Mouse (Mus musculus): ENCODE measurements around the gene Stip1. TPM values are rescaled to one million over a fixed set of nuclear protein-coding genes. Genes with fewer than 3 reads are reported as not detected.
"Not testable (repeated sequence)": the region's sequence is repeated elsewhere in the genome, so short reads cannot be mapped to it uniquely, and the experiment has no call there.

The Stip1 gene
- polyA plus RNA-seq, 1 experiment from 2014 or later: 175 TPM

DNA sequence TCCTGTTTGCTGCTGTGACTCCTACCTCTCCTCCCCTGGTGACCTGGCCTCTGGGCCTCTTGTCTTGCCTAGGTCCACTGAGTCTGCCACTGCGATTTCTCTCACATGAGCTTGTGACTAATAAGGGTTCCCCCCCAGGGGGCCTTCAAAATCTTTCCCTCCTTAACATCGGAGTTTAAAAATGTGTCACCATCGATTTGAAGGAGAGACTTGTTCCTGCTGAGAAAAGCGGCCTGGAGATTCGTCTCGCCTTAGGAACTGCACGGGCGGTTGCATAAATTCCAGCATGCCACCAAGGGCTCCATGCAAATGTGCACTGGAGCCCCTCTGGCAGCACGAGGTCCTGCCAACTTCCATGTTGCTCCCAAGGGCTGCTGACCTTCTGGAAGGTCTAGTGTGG is 37.9 kb upstream of the Stip1 start:
- Histone ChIP-seq H3K4me1 (ENCODE audit: control insufficient read depth in 2 of 2, insufficient read depth in 2 of 2, low read length in 2 of 2) (no peaks in the 10 kb centered on the region), H3K27me3 (ENCODE audit: control insufficient read depth, insufficient read depth, low read length) (no peaks in the 10 kb centered on the region), H3K4me3 (ENCODE audit: control insufficient read depth in 1 of 2, insufficient read depth in 1 of 2, low read depth in 1 of 2, low read length in 2 of 2) (no peak overlapping the region), H3K27ac (replicated peaks in 1 of 2; ENCODE audit: control insufficient read depth in 1 of 2, insufficient read depth in 1 of 2, low read depth in 2 of 2, low read length in 2 of 2) (no peak overlapping the region), H3K9me3 (ENCODE audit: control insufficient read depth, low read length) (no peaks in the 10 kb centered on the region), H3K9ac (ENCODE audit: low read length) (no peak overlapping the region), H3K4me2 (ENCODE audit: low read length) (no peak overlapping the region), H3K36me3 (ENCODE audit: control insufficient read depth, insufficient read depth, low read length) (no peaks in the 10 kb centered on the region)
- no peak for ATAC-seq (ENCODE audit: insufficient number of reproducible peaks, insufficient read depth, low FRiP score, low read depth)
- WGBS: 64% methylated on average over 9 of the region's 9 CpGs

DNA sequence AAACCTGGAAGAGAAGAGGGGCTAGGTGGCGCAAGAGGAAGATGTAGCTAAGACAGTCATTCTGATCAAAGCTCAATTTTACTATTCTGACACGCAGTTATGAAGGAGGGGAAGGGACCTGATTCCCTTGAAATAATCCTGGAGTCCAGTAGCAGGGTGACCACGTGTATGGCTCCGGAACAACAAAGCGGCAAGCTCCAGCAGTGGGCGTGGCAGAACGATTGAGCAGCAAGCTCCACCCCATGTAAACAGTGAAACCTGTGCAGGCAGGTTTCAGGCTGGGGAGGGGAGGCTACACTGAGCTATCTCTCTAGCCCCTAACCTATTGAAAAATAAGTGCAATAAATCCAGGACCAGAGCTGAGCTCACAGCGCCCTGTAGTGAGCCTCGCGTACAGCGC is 35.6 kb upstream of the Stip1 start:
- not testable (repeated sequence) for H3K4me1 ChIP-seq (ENCODE audit: control insufficient read depth in 2 of 2, insufficient read depth in 2 of 2, low read length in 2 of 2); H3K27ac ChIP-seq (replicated peaks in 1 of 2; ENCODE audit: control insufficient read depth in 1 of 2, insufficient read depth in 1 of 2, low read depth in 2 of 2, low read length in 2 of 2); H3K9me3 ChIP-seq (ENCODE audit: control insufficient read depth, low read length); H3K9ac ChIP-seq (ENCODE audit: low read length); H3K36me3 ChIP-seq (ENCODE audit: control insufficient read depth, insufficient read depth, low read length); H3K4me3 ChIP-seq (ENCODE audit: control insufficient read depth in 1 of 2, insufficient read depth in 1 of 2, low read depth in 1 of 2, low read length in 2 of 2); H3K4me2 ChIP-seq (ENCODE audit: low read length); H3K27me3 ChIP-seq (ENCODE audit: control insufficient read depth, insufficient read depth, low read length); ATAC-seq (ENCODE audit: insufficient number of reproducible peaks, insufficient read depth, low FRiP score, low read depth)
- 79% methylated on average over 11 of the region's 11 CpGs for WGBS

DNA sequence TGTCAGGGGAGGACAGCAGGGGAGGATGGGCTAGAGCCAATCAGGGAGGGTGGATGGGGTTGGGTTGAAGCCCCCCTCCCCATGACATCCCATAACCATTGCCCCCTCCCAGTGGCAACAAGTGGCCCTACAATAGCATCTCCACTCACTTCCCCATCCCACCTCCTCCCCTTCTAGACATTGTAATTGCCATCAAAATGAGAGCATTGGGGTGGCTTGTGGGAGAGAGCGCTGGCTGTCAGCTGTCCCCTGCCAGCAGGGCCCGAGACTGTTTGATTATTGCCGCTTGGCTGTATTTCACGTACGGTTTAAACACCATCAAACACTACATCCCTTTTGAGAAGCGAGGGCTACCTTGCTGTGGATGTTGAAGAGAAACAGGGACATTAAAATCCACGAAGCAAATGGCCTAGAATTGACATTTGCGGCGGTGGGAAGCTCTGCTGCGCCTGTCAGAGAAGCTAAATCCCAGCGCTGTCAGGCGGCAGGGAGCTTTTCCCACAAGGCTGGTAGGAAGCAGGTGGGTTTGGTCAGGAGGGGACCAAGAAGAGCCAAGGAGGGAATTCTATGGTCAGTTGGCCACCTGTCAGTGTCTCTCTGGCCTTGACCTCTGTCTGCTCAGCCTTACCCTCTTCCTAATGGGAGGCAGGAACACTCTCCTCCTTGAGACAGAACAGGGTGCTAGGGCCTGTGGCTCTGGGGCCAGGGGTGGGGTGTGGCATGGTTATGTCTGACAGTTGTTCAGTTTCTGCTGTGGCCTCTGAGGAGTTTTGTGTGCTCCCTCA is 34.4 kb upstream of the Stip1 start:
- Histone ChIP-seq H3K4me2 (ENCODE audit: low read length) (no peak overlapping the region), H3K27ac (replicated peaks in 1 of 2; ENCODE audit: control insufficient read depth in 1 of 2, insufficient read depth in 1 of 2, low read depth in 2 of 2, low read length in 2 of 2) (no peak overlapping the region), H3K27me3 (ENCODE audit: control insufficient read depth, insufficient read depth, low read length) (peaks cover 4% of the 10 kb centered on the region; the same call in 1 of the 2 replicates), H3K36me3 (ENCODE audit: control insufficient read depth, insufficient read depth, low read length) (no peaks in the 10 kb centered on the region), H3K9ac (ENCODE audit: low read length) (no peak overlapping the region), H3K4me3 (ENCODE audit: control insufficient read depth in 1 of 2, insufficient read depth in 1 of 2, low read depth in 1 of 2, low read length in 2 of 2) (no peak overlapping the region), H3K9me3 (ENCODE audit: control insufficient read depth, low read length) (no peaks in the 10 kb centered on the region), H3K4me1 (ENCODE audit: control insufficient read depth in 2 of 2, insufficient read depth in 2 of 2, low read length in 2 of 2) (peaks cover 8% of the 10 kb centered on the region in 2 experiments; a peak in 3 of 4 replicates)
- no peak for ATAC-seq (ENCODE audit: insufficient number of reproducible peaks, insufficient read depth, low FRiP score, low read depth)
- 68% methylated on average over 12 of the region's 12 CpGs for WGBS

DNA sequence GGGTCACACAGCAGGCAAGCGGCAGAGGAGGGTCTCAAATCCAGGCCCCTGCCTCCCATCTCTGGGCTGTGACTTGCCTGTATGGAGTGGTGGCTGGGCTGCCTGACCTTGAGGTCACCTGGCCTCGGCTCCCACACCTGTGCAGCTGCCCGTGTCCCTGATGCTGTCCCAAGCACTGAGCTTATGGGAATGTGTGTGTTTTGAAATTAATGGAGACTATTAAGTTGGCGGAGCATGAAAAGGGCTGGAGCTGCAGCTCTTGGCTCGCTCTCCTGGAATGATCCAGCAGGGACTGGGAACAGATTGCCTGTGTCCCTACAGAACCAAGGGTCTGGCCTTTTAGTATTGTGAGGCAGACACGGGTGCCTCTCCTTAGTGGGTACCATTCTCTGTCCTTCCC is 32.5 kb upstream of the Stip1 start:
- Histone ChIP-seq H3K27ac (replicated peaks in 1 of 2; ENCODE audit: control insufficient read depth in 1 of 2, insufficient read depth in 1 of 2, low read depth in 2 of 2, low read length in 2 of 2) (no peak overlapping the region), H3K36me3 (ENCODE audit: control insufficient read depth, insufficient read depth, low read length) (no peaks in the 10 kb centered on the region), H3K9ac (ENCODE audit: low read length) (no peak overlapping the region), H3K27me3 (ENCODE audit: control insufficient read depth, insufficient read depth, low read length) (peaks cover 16% of the 10 kb centered on the region), H3K4me1 (ENCODE audit: control insufficient read depth in 2 of 2, insufficient read depth in 2 of 2, low read length in 2 of 2) (peaks cover 8% of the 10 kb centered on the region in 2 experiments; a peak in 3 of 4 replicates), H3K4me2 (ENCODE audit: low read length) (no peak overlapping the region), H3K4me3 (ENCODE audit: control insufficient read depth in 1 of 2, insufficient read depth in 1 of 2, low read depth in 1 of 2, low read length in 2 of 2) (no peak overlapping the region), H3K9me3 (ENCODE audit: control insufficient read depth, low read length) (no peaks in the 10 kb centered on the region)
- no peak for ATAC-seq (ENCODE audit: insufficient number of reproducible peaks, insufficient read depth, low FRiP score, low read depth)
- 83% methylated on average over 6 of the region's 6 CpGs for WGBS

DNA sequence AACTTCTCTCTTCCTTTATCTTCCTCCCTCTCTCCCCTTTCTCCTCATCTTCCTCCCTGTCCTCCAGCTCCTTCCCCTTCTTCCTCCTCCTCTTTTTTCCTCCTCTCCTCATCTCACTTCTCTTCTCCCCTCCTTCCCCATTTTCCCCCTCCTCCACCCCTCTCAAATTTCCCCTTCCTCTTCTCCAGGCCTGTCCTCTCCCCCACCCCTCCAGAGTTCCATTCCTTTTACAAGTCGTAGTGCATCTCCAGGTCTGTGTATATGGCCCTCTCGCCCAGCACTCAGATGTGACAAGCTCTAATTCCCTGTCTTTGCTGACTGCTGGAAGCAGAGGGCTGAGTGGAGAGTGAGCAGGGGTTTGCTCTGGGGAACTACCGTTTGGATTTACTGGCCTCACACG is 31.0 kb upstream of the Stip1 start:
- ATAC-seq (ENCODE audit: insufficient number of reproducible peaks, insufficient read depth, low FRiP score, low read depth): no peak
- 30% methylated on average over 4 of the region's 4 CpGs for WGBS
- H3K27me3 ChIP-seq (ENCODE audit: control insufficient read depth, insufficient read depth, low read length): peaks cover 17% of the 10 kb centered on the region
- no peak overlapping the region for H3K4me3 ChIP-seq (ENCODE audit: control insufficient read depth in 1 of 2, insufficient read depth in 1 of 2, low read depth in 1 of 2, low read length in 2 of 2)
- no peaks in the 10 kb centered on the region for H3K9me3 ChIP-seq (ENCODE audit: control insufficient read depth, low read length)
- H3K27ac ChIP-seq (replicated peaks in 1 of 2; ENCODE audit: control insufficient read depth in 1 of 2, insufficient read depth in 1 of 2, low read depth in 2 of 2, low read length in 2 of 2): no peak overlapping the region
- no peaks in the 10 kb centered on the region for H3K36me3 ChIP-seq (ENCODE audit: control insufficient read depth, insufficient read depth, low read length)
- H3K4me1 ChIP-seq (ENCODE audit: control insufficient read depth in 2 of 2, insufficient read depth in 2 of 2, low read length in 2 of 2): peaks cover 20 to 21% of the 10 kb centered on the region in 2 experiments
- peak overlapping the region; percentile 53 for H3K4me2 ChIP-seq (ENCODE audit: low read length)
- peak overlapping the region; percentile 61; the same call in 1 of the 2 replicates for H3K9ac ChIP-seq (ENCODE audit: low read length)

DNA sequence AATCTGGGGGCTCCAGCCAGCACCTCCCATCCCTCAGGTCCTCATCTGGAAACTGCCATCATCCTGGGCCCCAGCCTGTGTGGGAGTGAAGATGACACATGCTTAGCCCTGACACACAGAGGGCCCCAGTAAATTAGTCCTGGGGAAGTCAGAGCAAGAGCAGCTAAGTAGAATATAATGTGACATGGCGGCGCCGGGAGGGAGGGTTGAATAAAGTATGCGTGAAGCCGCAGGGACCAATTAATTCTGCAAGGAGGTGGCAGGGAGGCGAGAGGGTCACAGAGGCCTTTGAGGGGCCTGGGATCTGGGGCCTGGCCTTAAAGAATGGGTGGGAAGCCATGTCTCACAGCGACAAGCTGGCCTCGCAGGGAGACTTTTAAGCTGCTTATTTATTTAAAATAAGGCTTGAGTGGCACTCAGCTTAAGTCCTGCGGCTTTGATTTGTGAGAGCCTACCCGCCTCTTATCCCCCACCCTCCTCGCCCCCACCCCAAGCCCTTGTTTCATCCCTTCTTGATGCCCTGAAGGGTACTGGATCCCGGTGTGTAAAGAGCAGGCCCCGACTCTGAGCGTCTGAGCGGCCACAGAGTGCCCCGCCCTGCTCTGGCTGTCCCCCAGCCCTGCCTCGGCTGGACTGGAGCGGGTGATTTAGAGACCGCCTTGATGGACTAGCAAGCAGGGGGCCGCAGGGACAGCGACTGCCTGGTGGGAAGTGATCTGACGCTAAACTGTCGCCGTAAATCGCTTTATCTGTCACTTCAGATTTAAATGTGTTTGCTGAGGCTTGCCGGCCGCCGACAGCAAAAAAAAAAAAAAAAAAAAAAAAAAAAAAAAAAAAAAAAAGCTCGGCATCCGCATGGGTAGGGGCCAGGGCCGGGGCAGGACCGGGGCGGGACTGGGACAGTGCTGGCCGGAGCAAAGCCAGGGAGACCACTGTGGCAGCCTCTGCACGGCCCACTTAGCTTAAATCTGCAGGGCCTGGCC is 30.3 kb upstream of the Stip1 start:
- Histone ChIP-seq H3K27me3 (ENCODE audit: control insufficient read depth, insufficient read depth, low read length) (peaks cover 17% of the 10 kb centered on the region), H3K9me3 (ENCODE audit: control insufficient read depth, low read length) (no peaks in the 10 kb centered on the region), H3K4me3 (ENCODE audit: control insufficient read depth in 1 of 2, insufficient read depth in 1 of 2, low read depth in 1 of 2, low read length in 2 of 2) (peak overlapping the region; percentile 14 to 19; a peak in 2 of 4 replicates), H3K27ac (replicated peaks in 1 of 2; ENCODE audit: control insufficient read depth in 1 of 2, insufficient read depth in 1 of 2, low read depth in 2 of 2, low read length in 2 of 2) (no peak overlapping the region), H3K4me1 (ENCODE audit: control insufficient read depth in 2 of 2, insufficient read depth in 2 of 2, low read length in 2 of 2) (peaks cover 20 to 21% of the 10 kb centered on the region in 2 experiments), H3K9ac (ENCODE audit: low read length) (peak overlapping the region; percentile 61), H3K4me2 (ENCODE audit: low read length) (peak overlapping the region; percentile 53), H3K36me3 (ENCODE audit: control insufficient read depth, insufficient read depth, low read length) (no peaks in the 10 kb centered on the region)
- 0 out of 2 replicates have a peak, but pooled peaks have one; percentile 48 for ATAC-seq (ENCODE audit: insufficient number of reproducible peaks, insufficient read depth, low FRiP score, low read depth)
- WGBS: 22% methylated on average over 30 of the region's 35 CpGs

DNA sequence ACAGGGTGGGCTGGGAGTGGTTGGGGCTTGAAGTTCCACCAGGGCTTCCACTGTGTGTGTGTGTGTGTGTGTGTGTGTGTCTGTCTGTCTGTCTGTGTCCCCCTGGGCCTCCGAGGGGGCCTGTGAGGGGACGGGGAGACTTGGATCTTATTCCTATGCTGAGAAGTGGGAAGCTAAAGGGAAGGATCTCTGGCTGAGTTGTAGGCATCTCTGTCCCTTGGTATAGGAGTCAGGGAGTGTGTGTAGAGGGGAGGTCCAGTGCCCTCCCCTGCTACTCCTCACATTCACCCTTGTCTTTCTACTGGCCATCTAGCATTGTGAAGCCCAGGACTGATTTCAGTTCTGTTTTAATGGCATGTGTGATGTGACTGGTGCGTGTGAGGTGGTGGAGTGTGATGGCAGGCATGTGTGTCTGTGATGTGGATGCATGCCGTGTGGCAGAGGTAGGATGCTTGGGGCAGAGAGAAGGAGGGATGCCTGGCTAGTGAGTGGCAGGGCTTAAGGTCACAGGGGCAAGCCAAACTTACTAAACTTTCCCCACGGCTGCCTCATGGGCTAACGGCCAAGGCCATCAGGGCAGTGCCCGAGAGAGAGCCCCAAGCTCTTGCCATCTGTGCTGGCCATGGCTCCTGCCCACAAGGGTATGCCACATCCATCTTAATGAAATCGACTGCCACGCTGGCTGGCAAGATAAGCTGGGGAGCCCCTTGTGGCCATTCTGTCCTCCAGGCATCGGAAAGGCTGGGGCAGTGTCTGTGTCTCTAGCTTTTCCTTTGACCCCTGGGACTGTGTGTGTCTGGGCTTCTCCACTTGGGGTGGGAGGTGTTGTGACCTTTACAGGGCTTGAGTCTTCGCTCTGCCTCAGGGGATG is 29.1 kb upstream of the Stip1 start:
- H3K9ac ChIP-seq (ENCODE audit: low read length): no peak overlapping the region

More for the DNA sequence above, 29.1 kb upstream of the Stip1 start:
- peaks cover 20 to 21% of the 10 kb centered on the region in 2 experiments for H3K4me1 ChIP-seq (ENCODE audit: control insufficient read depth in 2 of 2, insufficient read depth in 2 of 2, low read length in 2 of 2)
- ATAC-seq (ENCODE audit: insufficient number of reproducible peaks, insufficient read depth, low FRiP score, low read depth): no peak
- H3K9me3 ChIP-seq (ENCODE audit: control insufficient read depth, low read length): no peaks in the 10 kb centered on the region
- no peak overlapping the region for H3K27ac ChIP-seq (replicated peaks in 1 of 2; ENCODE audit: control insufficient read depth in 1 of 2, insufficient read depth in 1 of 2, low read depth in 2 of 2, low read length in 2 of 2)
- no peak overlapping the region for H3K4me3 ChIP-seq (ENCODE audit: control insufficient read depth in 1 of 2, insufficient read depth in 1 of 2, low read depth in 1 of 2, low read length in 2 of 2)
- no peak overlapping the region for H3K4me2 ChIP-seq (ENCODE audit: low read length)
- no peaks in the 10 kb centered on the region for H3K36me3 ChIP-seq (ENCODE audit: control insufficient read depth, insufficient read depth, low read length)
- 63% methylated on average over 11 of the region's 11 CpGs for WGBS
- H3K27me3 ChIP-seq (ENCODE audit: control insufficient read depth, insufficient read depth, low read length): peaks cover 17% of the 10 kb centered on the region

All from heart, embryonic 14.5 days (tissue).